ENCODE assay signal across 11 mouse cellular contexts in genomic region chr10:117145546-117146265, GRCm38 (mm10). TPM values are rescaled to one million over a fixed set of nuclear protein-coding genes. Genes with fewer than 3 reads are reported as not detected.
DNase-seq lines count a peak whose midpoint lies in the region; ATAC-seq and TF ChIP-seq lines count a peak whose summit lies in the region.
"Had no signal": no experiment of that assay in that cellular context is flagged by ENCODE, and none has a peak within 500 bp of the region (broad histone marks: within the 10 kb centered on the region; RNA-seq: fewer than 3 reads in every experiment).

No protein-coding gene starts in this region.

- H3K9ac ChIP-seq in heart, embryonic 14.5 days (ENCODE audit: low read length) = peak overlapping the region; percentile 18; the same call in 1 of the 2 replicates
- no peak overlapping the region for H3K9ac ChIP-seq in limb, embryonic 15.5 days

- H3K4me1 ChIP-seq in heart, embryonic 14.5 days (ENCODE audit: control insufficient read depth in 2 of 2, insufficient read depth in 2 of 2, low read length in 2 of 2) = peaks cover 16 to 37% of the 10 kb centered on the region in 2 experiments
- peaks cover 30% of the 10 kb centered on the region for H3K4me1 ChIP-seq in limb, embryonic 15.5 days
- no peaks in the 10 kb centered on the region; the same call in 1 of the 2 replicates for H3K4me1 ChIP-seq in cerebellum, adult 2 months (ENCODE audit: control insufficient read depth, insufficient read depth, low read length)

- H3K36me3 ChIP-seq in heart, embryonic 14.5 days (ENCODE audit: control insufficient read depth, insufficient read depth, low read length) = no peaks in the 10 kb centered on the region
- no peaks in the 10 kb centered on the region for H3K36me3 ChIP-seq in limb, embryonic 15.5 days
- no peaks in the 10 kb centered on the region for H3K36me3 ChIP-seq in macrophage (ENCODE audit: inconsistent target)

- no peaks in the 10 kb centered on the region for H3K27me3 ChIP-seq in heart, embryonic 14.5 days (ENCODE audit: control insufficient read depth, insufficient read depth, low read length)
- no peaks in the 10 kb centered on the region for H3K27me3 ChIP-seq in limb, embryonic 15.5 days
- H3K27me3 ChIP-seq in cerebellum, adult 2 months (ENCODE audit: control insufficient read depth, insufficient read depth, low read length) = no peaks in the 10 kb centered on the region

- H3K9me3 ChIP-seq in heart, embryonic 14.5 days (ENCODE audit: control insufficient read depth, low read length) = no peaks in the 10 kb centered on the region; the same call in 1 of the 2 replicates
- no peaks in the 10 kb centered on the region for H3K9me3 ChIP-seq in limb, embryonic 15.5 days

- DNase-seq in heart, postnatal 36 days = no peak
- peak; percentile 76 for DNase-seq in NIH3T3 (ENCODE audit: low read depth)
- no peak for DNase-seq in cerebellum, adult 2 months
- DNase-seq in urinary bladder, adult 2 months (ENCODE audit: low spot score) = no peak
- DNase-seq: cerebellum, postnatal 10 days; kidney, adult 11 months; left cerebral cortex, postnatal 4 days had no signal

- H3K4me2 ChIP-seq in heart, embryonic 14.5 days (ENCODE audit: low read length) = peak overlapping the region; percentile 64
- H3K4me2 ChIP-seq in limb, embryonic 15.5 days = no peak overlapping the region

- no peak for TF ChIP-seq CTCF in cerebellum, adult 2 months (IDR thresholded peaks at IDR 0.05; ENCODE audit: borderline replicate concordance, insufficient read depth, low read depth, low read length)

- H3K79me2 ChIP-seq in macrophage (ENCODE audit: inconsistent target) = peaks cover 73% of the 10 kb centered on the region

- intact Hi-C loops in heart, postnatal 36 days (cut with DNase I) = loop anchor here (2.0 to 5.0 kb wide), 2 partner anchors 25 to 198 kb away; no protein-coding TSS in a partner anchor

- 28% methylated on average over 8 of the region's 8 CpGs for WGBS in heart, embryonic 14.5 days
- 73% methylated on average over 8 of the region's 8 CpGs for WGBS in limb, embryonic 15.5 days
- 4% methylated on average over 8 of the region's 8 CpGs for WGBS in macrophage (ENCODE audit: missing documents)
- 73% methylated on average over 8 of the region's 8 CpGs for WGBS in cerebellum, adult 2 months

- no peak for ATAC-seq in heart, embryonic 14.5 days (ENCODE audit: insufficient number of reproducible peaks, insufficient read depth, low FRiP score, low read depth)
- no peak for ATAC-seq in limb, embryonic 15.5 days (ENCODE audit: insufficient number of reproducible peaks, low FRiP score, low TSS enrichment, low read depth)
- no peak for ATAC-seq in cerebellum, adult (ENCODE audit: insufficient number of reproducible peaks, low FRiP score, low TSS enrichment)

- no peak for TF ChIP-seq POLR2A in cerebellum, adult 2 months (IDR thresholded peaks at IDR 0.05; ENCODE audit: borderline replicate concordance, insufficient read depth, low read length)

- peak overlapping the region in 1 of 2 experiments; percentile 96; a peak in 2 of 4 replicates for H3K4me3 ChIP-seq in heart, embryonic 14.5 days (ENCODE audit: control insufficient read depth in 1 of 2, insufficient read depth in 1 of 2, low read depth in 1 of 2, low read length in 2 of 2)
- H3K4me3 ChIP-seq in limb, embryonic 15.5 days = no peak overlapping the region
- H3K4me3 ChIP-seq in macrophage (ENCODE audit: inconsistent target) = no peak overlapping the region
- no peak overlapping the region for H3K4me3 ChIP-seq in cerebellum, adult 2 months (replicated peaks; ENCODE audit: insufficient read depth, low read depth, low read length)

- peak overlapping the region; percentile 68 to 69 for H3K27ac ChIP-seq in heart, embryonic 14.5 days (replicated peaks in 1 of 2; ENCODE audit: control insufficient read depth in 1 of 2, insufficient read depth in 1 of 2, low read depth in 2 of 2, low read length in 2 of 2)
- 0 out of 2 replicates have a peak overlapping the region, but pooled peaks have one; percentile 7 for H3K27ac ChIP-seq in limb, embryonic 15.5 days
- H3K27ac ChIP-seq in macrophage = peak overlapping the region; percentile 24; the same call in 1 of the 2 replicates
- no peak overlapping the region for H3K27ac ChIP-seq in cerebellum, adult 2 months (ENCODE audit: insufficient read depth, low read length)

RNA-seq across cellular contexts. Expression of gene Frs2, which starts 2.6 kb away (rescaled TPM):
- polyA plus RNA-seq in heart, embryonic 14.5 days (2014; fragmentation: Nextera tagmentation; extraction: Ambion mirVana) = 25.4 and 26.1 TPM in 2 replicates
- 10 to 100 TPM; 16.2 to 17.7 TPM for total RNA-seq in heart, postnatal 36 days (2021)
- polyA plus RNA-seq in limb, embryonic 15.5 days (2015; fragmentation: Nextera tagmentation; extraction: Ambion mirVana) = 18.5 and 20.6 TPM in 2 replicates
- total RNA-seq in macrophage (2018; cell fraction: chromatin; rRNA removed) = 100 to 1,000 TPM in 7 of 26 experiments, 10 to 100 TPM in 19; 56.1 to 162 (median 80.2) TPM
- 10 to 100 TPM; 17.8 to 38.0 (median 21.4) TPM for total RNA-seq in macrophage (2018; cell fraction: cytosol; rRNA removed)
- total RNA-seq in macrophage (2018; cell fraction: nucleus; rRNA removed) = 100 to 1,000 TPM in 3 of 26 experiments, 10 to 100 TPM in 23; 45.5 to 135 (median 59.9) TPM
- 10.7 to 14.5 TPM (median 13.7 TPM) in 3 replicates for polyA plus RNA-seq in macrophage (2018)
- polyA plus RNA-seq in cerebellum, adult 2 months (2012; rRNA removed) = 36.3 and 37.1 TPM in 2 replicates
- 21.5 and 23.9 TPM in 2 replicates for polyA plus RNA-seq in urinary bladder, adult 2 months (2012; rRNA removed)
